Mouse (Mus musculus) CH12.LX (cell line): ENCODE data around the gene Ankrd28.

Experiments
- CTCF ChIP-seq, 2 experiments: IDR thresholded peaks in 1 of 2; conservative IDR thresholded peaks in 1 of 2; 2 replicates each; pipeline ENCODE4 v1.5.1; 2011 to 2012; ENCODE audit warnings: low read depth in 2 of 2, low read length in 2 of 2, improper control_type of control experiment in 1 of 2, inconsistent platforms in 1 of 2, mild to moderate bottlenecking in 1 of 2, moderate library complexity in 1 of 2
- EP300 ChIP-seq: IDR thresholded peaks from 2 replicates; pipeline ENCODE4 v1.6.1; 2011; ENCODE audit warnings: low read length, improper control_type of control experiment
- ETS1 ChIP-seq: conservative IDR thresholded peaks from 2 replicates; pipeline ENCODE4 v1.6.1; 2012; ENCODE audit warnings: low read depth, mild to moderate bottlenecking, inconsistent platforms, low read length, improper control_type of control experiment, moderate library complexity
- MAZ ChIP-seq: IDR thresholded peaks from 2 replicates; pipeline ENCODE4 v1.6.1; 2012; ENCODE audit warnings: low read depth, mild to moderate bottlenecking, inconsistent platforms, low read length, improper control_type of control experiment, moderate library complexity
- POLR2A ChIP-seq: IDR thresholded peaks from 2 replicates; pipeline ENCODE4 v1.6.1; 2011; ENCODE audit warnings: low read depth, mild to moderate bottlenecking, improper control_type of control experiment, low read length
- RAD21 ChIP-seq: IDR thresholded peaks from 2 replicates; pipeline ENCODE4 v1.6.1; 2011; ENCODE audit warnings: low read depth, mild to moderate bottlenecking, low read length, improper control_type of control experiment, moderate library complexity
- RCOR1 ChIP-seq: conservative IDR thresholded peaks from 2 replicates; pipeline ENCODE4 v1.6.1; 2012; ENCODE audit warnings: low read depth, mild to moderate bottlenecking, inconsistent platforms, low read length, improper control_type of control experiment
- ZKSCAN1 ChIP-seq: IDR thresholded peaks from 2 replicates; pipeline ENCODE4 v1.6.1; 2012; ENCODE audit warnings: low read depth, inconsistent platforms, low read length, improper control_type of control experiment, borderline replicate concordance

DNA sequence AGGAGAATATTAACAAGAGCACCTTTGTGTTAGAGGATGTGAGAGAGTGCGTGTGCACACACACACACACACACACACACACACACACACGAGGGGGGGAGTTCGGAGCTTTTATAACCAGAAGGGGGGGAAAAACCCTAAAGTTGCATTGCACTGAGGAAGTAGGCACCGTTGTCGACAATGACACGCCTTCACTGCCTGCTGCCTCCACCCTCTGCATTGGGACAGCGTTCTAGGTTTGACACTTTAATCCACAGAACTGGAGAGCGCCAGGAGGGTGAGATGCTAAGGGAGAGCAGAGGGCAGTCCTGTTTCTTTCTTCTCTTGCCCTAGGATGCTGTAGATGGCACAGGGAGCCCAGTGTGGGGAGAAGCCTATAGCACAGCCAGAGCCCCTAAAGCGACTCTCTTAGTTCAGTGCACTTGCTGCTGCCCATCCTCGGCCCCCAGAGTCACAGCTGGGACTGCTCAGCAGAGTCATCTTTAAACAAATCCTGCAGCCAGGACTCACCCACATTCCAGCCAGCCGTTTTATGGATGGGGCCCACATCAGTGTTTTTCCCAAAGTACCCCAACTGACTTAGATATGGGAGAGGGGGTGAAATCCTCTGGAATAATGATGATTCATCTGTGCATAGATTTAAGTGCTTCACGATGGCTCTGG, 165.4 kb downstream of the Ankrd28 start:
- TF ChIP-seq CTCF (conservative IDR thresholded peaks at IDR 0.05 in 1 of 2, IDR thresholded peaks at IDR 0.05 in 1 of 2; ENCODE audit: low read depth in 2 of 2, low read length in 2 of 2) (no peak), POLR2A (no peak), ZKSCAN1 (no peak), ETS1 (no peak; the same call in 1 of the 2 replicates), RCOR1 (no peak), RAD21 (no peak; the same call in 1 of the 2 replicates), MAZ (peak; percentile 73), EP300 (no peak; the same call in 1 of the 2 replicates)
